Mouse (Mus musculus): ENCODE results near the gene Cntnap4.

DNA sequence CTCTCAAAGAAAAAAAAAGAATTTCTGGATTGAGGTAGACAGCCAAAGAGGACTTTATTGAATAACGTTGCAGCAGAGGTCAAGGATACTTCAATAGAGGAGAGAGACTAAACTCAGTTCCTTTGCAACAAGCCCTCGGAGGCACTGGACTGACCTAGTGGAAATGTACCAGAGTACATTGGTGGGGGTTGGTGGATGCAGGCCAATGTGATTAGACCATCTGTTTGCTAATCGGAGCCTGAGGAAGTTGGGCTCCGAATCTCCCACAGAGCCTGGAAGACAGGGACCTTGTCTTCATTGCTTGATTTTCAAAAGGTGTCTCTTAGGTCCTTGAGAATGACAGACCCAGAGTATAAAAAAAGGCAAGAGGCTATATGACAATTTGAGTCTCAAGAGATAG, 82.8 kb downstream of the Cntnap4 start:
- TF ChIP-seq CTCF (IDR thresholded peaks at IDR 0.05; ENCODE audit: low read depth, low read length) (no peak), EP300 (IDR thresholded peaks at IDR 0.05; ENCODE audit: insufficient read depth, low read depth, low read length) (no peak)
